Mouse (Mus musculus) skeletal muscle tissue, adult 2 months (tissue): Measurements from ENCODE around the gene Kif16b.

Experiments
- DNase-seq: peaks from one replicate; pipeline ENCODE4 v3.0.0-alpha.2; 2012; ENCODE audit warnings: low read depth, low spot score

Kif16b gene

DNA sequence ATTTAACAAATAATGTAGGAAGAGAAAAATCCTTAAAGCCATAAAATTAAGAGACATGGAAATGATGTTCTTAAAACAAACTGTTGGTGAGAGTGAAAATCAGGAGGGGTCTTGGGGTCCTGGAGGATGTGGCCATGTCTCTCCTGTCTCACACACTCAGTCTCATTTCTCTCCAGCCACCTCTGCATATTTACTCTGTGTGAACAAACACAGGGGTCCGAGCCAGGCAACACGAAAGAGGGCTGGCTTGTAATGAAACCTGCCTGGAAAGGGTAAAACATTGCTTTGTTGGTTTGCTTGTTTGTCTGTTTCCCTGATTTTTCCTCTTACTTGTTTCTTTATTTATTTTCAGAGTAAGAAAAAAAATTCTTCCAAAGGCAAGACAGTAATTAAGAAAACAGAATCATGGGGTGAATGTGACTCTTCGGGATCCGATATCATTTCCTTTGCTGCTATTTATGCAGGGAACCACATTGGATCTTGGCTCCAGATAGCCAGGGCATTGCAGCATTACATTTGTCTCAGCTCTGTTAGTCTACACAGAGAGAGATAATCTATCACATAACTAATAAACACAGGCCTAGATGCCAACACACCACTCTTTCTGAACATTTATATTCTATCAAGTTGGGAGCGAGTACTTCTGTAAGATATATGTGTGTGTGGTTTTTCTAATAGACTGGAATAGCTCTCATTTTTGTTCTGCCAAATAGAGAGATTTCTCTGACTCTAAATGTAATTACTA is 218.2 kb downstream of the Kif16b start:
- DNase-seq, result no peak

- no peak for DNase-seq
These were observed 232.9 kb downstream of the Kif16b start for GRCm38 (mm10) chr2:142668426-142668825.

GRCm38 (mm10) chr2:142651591-142651990 is 249.7 kb downstream of the Kif16b start:
- DNase-seq, result peak; percentile 18

DNA sequence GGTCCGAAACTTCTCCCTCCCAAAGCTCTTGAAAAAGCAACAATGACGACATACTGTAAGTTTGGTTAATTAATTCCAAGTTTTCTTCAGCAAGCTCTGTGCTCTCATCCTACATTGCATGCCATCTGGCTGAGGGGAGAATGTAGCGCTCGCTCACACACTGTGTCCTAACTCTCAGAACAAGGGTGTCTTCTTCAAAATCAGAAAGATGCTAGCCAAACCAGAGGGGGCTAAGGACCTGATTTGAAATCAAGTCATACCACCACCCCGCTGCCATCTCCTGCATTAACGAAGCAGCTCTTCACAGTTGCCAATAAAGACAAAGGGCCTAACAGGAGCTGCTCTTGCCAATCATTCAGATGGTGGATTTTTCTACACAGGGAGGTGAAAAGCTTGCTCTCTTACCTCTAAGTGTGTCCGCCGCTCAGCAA is 253.3 kb downstream of the Kif16b start:
- no peak for DNase-seq

DNA sequence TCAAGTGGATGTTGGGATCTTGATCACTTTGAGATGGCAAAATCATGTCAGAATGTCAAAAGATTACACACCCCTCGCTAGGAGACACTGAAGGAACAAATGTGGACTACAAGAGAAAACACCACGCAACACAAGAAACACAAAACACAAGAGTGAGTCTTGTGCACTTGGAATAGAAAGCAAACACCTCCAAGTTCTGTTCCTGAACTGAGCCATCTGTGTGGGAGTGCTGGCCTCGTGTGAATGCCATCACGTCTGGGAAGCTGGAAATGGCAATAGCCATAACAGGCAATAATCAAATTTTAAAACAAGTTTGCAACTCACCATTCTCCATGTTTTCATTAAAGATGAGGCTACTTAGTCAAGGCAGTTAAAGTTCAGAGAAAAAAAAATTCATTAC is 254.5 kb downstream of the Kif16b start:
- DNase-seq, result no peak

DNA sequence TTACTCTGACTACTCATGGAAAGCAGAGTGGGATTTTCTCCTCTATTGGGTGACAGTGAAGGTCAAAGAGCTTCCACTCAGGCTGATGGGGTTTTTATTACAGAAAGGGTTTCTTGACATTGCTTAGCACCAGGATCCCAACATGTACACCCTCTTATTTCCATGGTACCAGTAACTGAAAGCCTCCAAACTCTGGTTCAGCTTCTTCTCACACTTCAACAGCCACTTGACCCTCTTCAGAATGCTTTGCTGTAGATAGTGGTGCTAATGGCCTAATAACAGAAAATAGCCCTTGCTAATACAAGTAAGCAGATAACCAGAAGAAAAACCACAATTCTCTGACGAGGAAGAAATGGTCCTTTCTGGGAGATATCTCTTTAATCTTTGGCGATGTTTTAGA is 259.6 kb downstream of the Kif16b start:
- no peak for DNase-seq

GRCm38 (mm10) chr2:142635606-142636304 is 265.6 kb downstream of the Kif16b start:
- DNase-seq, result no peak

- no peak for DNase-seq
These were observed 267.3 kb downstream of the Kif16b start for GRCm38 (mm10) chr2:142633996-142634559.

DNA sequence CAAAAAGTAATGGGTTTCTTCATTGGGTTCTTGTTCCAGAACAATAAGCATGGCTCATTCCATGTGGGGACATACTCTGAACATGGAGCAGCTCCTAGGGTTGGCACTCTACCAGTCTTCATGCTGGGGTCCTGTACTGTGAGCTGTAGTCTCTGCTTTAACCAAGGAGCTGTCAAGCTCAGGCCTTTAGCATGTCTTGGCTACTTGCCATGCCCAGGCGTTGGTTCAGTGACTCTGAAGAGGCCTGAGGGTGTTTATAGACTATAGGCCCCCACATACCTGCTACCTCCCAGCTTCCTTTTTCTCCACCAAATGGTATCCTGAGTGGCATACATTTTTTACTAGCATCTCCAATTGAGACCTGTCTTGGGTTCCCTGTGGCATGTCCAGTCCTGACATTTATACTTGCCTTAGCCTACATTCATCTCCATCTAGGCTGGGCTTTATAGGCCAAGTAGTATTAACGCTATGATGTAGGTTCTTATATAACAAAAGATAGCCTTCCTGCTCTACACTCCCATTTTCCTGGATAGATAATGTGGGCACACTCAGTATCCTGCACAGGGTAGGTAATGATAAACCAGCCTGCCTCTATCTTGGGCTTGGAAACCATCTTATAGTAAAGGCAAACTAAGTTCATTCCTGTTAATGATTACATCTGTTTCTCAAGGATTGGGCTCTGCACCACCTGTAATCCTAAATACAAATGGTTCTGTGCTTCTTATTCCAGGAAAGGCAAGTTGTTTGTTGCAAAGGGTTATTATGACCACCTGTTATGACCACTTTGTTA is 271.6 kb downstream of the Kif16b start:
- no peak for DNase-seq

DNA sequence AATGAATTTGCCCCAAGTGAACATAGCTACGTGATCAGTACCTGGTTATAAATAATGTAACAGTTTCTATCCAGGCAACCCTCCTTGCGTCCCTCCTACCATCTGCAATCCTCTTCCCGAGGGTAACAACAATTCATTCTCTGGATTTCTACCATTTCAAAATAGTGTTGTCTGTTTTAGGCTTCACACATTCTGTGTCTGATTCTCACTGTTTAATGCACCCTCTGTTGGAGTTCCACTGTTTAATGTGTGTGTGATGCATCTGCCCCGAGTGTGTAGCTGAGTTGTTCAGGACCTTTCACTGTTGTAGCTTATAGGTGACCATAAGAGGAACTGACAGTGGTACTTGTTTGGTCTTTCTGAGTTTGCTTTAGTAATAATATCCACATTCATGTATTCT is 275.6 kb downstream of the Kif16b start:
- no peak for DNase-seq

DNA sequence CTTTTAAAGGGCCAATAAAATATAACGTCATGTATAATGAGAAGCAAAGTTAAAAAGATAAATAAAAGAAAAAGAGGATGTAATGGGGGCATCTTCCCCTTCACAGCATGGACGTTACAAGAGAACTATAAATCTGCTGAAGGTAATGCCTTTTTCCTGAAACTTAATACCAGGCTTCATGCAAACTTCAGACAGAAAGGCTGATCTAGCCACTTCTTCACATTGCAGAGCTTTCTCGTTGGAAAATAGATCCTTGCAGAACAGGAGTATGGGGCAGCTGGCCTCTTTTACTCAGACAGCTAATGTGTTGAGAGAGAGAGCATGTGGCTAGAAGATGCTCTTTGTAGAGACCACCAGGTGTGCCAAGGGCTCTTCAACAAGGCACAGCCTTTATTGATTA is 276.2 kb downstream of the Kif16b start:
- DNase-seq, result no peak

DNA sequence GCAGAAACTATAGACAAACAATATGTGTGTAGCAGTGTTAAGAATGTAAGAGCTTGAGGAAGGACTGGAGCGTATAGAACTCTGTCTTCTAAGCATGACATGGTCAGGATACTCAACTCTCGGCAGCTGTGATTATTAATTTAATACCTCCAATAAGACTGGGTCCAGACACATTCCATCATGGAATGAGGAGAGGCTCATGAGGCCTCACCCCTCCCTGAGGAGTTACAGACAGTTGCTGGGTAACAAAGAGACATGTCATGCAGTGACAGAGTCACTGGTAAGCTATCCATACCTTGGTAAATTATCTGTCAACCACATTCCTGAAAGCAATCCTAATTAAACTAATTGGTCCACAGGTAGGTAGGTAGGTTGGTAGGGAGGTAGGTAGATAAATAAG is 277.1 kb downstream of the Kif16b start:
- no peak for DNase-seq

DNA sequence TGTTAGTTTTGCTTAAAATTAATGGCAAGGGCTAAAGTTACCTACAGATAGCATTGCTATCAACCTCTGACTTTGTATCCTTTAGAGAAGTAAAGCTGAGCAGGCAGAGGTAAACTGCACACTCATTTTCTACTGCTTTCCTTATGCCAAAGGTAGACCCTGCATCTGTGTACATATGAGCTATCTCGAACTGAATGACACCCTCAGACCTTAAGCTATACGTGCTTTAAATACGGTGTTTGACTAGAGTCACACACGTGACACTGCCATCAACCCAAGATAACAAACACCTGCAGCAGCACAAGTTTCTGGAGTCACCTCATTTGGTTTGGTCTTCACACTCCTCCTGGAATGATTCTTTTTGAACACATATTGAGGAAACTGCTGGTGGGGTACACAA is 280.2 kb downstream of the Kif16b start:
- no peak for DNase-seq

GRCm38 (mm10) chr2:142619926-142620325 is 281.4 kb downstream of the Kif16b start:
- no peak for DNase-seq

- no peak for DNase-seq
These were observed 286.8 kb downstream of the Kif16b start for GRCm38 (mm10) chr2:142614535-142614934.

GRCm38 (mm10) chr2:142612359-142612953 is 288.9 kb downstream of the Kif16b start:
- no peak for DNase-seq

GRCm38 (mm10) chr2:142611113-142611512 is 290.2 kb downstream of the Kif16b start:
- DNase-seq, result peak; percentile 9

DNA sequence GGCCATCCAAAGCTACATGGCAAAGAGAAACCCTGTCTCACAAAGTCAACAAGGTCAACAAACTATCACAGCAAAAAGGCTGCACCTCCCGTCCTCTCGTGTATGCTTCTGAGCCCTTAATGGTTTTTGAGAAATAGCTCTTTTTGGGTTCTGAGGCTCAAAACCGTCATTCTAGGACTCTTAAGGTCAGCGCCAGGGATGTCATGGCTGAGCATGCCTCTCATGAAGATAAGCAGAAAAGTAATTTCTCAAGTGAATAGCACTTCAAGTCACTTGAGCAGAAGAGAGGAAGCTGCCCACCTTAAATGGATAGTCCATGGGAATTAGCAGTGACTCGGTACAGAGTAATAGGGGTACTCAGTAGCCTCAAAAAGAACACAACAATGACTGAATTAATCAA is 291.1 kb downstream of the Kif16b start:
- DNase-seq, result no peak

- DNase-seq, result no peak
These were observed 292.6 kb downstream of the Kif16b start for GRCm38 (mm10) chr2:142608778-142609177.

- no peak for DNase-seq
These were observed 296.6 kb downstream of the Kif16b start for GRCm38 (mm10) chr2:142604762-142605161.

GRCm38 (mm10) chr2:142603210-142603609 is 298.1 kb downstream of the Kif16b start:
- no peak for DNase-seq

- no peak for DNase-seq
These were observed 302.1 kb downstream of the Kif16b start for GRCm38 (mm10) chr2:142599235-142599634.
